Mouse (Mus musculus): ENCODE measurements around the gene Zfp78.

Gene Zfp78

GRCm38 (mm10) chr7:6386995-6387394 lies 23.9 kb downstream of the Zfp78 start:
- peak; percentile 41 to 58 for DNase-seq (ENCODE audit: low spot score in 2 of 2)

- DNase-seq (ENCODE audit: low spot score in 2 of 2) = no peak
These were observed 25.9 kb downstream of the Zfp78 start for GRCm38 (mm10) chr7:6388971-6389370.

- DNase-seq (ENCODE audit: low spot score in 2 of 2) = no peak
These were observed 26.4 kb downstream of the Zfp78 start for GRCm38 (mm10) chr7:6389449-6389848.

- DNase-seq (ENCODE audit: low spot score in 2 of 2) = peak; percentile 30 to 32
These were observed 35.2 kb downstream of the Zfp78 start, which contains the start of gene Smim17 for GRCm38 (mm10) chr7:6397996-6398975. Gene Smim17 (plus strand): TSS chr7:6398715.

GRCm38 (mm10) chr7:6410043-6410442 lies 47.0 kb downstream of the Zfp78 start, which contains the start of gene Gm20715:
Gene Gm20715 (plus strand): TSS chr7:6410277.
- peak; percentile 64 to 89 for DNase-seq (ENCODE audit: low spot score in 2 of 2)

- DNase-seq (ENCODE audit: low spot score in 2 of 2) = no peak
These were observed 51.8 kb downstream of the Zfp78 start for GRCm38 (mm10) chr7:6414626-6415441.

- no peak for DNase-seq (ENCODE audit: low spot score in 2 of 2)
These were observed 52.3 kb downstream of the Zfp78 start for GRCm38 (mm10) chr7:6415442-6415787.

- DNase-seq (ENCODE audit: low spot score in 2 of 2) = no peak
These were observed 56.8 kb downstream of the Zfp78 start for GRCm38 (mm10) chr7:6419894-6420293.

- no peak for DNase-seq (ENCODE audit: low spot score in 2 of 2)
These were observed 66.3 kb downstream of the Zfp78 start for GRCm38 (mm10) chr7:6429381-6429780.

GRCm38 (mm10) chr7:6430342-6430741 lies 67.3 kb downstream of the Zfp78 start:
- DNase-seq (ENCODE audit: low spot score in 2 of 2) = no peak
